Mouse (Mus musculus): Measurements from ENCODE around the gene Cables2. TPM values are rescaled to one million over a fixed set of nuclear protein-coding genes. Genes with fewer than 3 reads are reported as not detected.
"Not testable (repeated sequence)": the region's sequence is repeated elsewhere in the genome, so short reads cannot be mapped to it uniquely, and the experiment has no call there.

Gene Cables2
- polyA plus RNA-seq, 1 experiment from 2014 or later = 4.3 TPM

DNA sequence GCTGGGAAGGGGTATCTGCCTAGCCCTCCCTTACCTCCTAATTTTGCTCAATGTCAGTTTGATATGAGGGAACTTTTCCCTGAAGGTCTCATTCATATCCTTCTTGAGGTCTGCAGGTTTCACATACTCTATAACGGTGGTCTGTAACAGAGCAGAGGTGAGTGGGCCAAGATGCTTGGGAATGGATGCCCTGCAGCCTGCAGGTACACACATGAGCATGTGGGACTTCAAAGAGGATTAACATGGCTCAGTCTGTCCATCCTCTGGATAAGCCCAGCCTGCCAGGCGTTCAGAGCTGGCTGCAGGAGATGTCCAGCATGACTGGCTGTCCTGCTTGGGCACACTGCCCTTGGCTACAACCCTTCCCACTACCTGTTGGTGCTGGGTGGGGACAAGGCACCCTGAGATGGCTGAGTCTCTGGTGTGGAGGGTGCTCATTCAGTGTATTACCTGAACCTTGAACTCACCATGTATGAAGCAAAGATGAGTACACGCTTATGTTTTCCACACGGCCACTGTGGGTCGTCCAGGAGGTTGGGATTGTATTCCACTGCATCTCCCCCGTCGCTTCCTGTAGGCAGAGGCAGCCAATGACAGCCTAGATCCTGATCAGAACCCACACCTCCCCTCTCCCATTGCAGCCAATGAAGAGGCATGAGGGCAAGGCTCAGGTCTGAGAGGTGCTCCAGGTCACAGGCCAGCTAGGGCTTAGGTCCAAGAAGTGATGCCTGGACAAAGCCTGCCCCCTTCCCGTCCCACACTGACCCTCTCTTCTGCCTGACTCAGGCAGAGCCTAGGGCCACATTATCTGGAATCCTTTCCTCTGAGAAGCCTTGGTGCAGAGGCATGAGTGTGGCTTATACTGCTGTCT lies 12.5 kb downstream of the Cables2 start:
- ATAC-seq (ENCODE audit: insufficient read depth, low FRiP score) = no peak
- WGBS = 51% methylated on average over 8 of the region's 8 CpGs
- Histone ChIP-seq H3K4me1 (ENCODE audit: control insufficient read depth, insufficient read depth, low read length) (peaks cover 17% of the 10 kb centered on the region), H3K9ac (ENCODE audit: low read length) (no peak overlapping the region), H3K36me3 (ENCODE audit: control insufficient read depth, insufficient read depth, low read length) (peaks cover 10% of the 10 kb centered on the region; the same call in 1 of the 2 replicates), H3K9me3 (replicated peaks; ENCODE audit: control insufficient read depth, low read length) (no peaks in the 10 kb centered on the region), H3K27ac (ENCODE audit: low read length) (no peak overlapping the region), H3K4me3 (replicated peaks; ENCODE audit: low read length) (no peak overlapping the region), H3K4me2 (ENCODE audit: low read depth, low read length) (no peak overlapping the region), H3K27me3 (ENCODE audit: control insufficient read depth, insufficient read depth, low read length) (no peaks in the 10 kb centered on the region)

DNA sequence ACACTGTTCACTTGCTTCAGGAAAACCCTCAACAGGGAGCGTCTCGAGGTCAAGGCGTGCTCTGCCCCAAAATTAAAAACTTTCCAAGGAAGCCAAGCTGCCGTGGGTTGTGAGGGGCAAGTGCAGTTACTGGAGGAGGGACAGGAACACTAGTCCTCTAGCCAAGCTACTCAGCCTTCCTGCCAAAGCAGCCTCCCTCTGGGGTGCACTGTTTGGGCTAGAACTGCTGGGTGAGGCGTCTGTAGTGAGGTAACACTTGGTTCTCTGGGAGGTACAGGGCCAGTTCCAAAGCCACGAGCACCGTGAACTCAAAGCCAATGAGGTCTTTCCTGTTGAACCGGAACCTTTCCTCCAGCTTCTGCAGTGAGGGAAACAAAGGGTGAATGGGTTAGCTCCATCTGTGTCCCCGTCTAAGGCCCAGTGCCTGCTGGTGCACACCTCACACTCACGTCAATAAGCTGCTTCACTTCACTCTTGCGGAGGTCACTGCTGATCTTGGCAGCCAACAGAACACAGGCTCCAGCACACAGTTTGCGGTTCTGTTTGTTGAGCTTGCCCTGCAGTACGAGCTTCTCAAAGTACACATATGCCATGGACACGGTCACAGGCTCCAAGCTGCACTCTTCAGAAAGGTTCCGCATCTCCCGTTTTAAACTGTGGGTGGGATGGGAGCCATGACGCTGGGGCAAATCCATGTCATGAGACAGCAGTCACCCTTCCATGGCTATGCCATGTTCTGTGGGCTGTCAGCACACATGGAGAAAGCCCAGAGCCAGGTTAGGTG lies 13.3 kb downstream of the Cables2 start:
- H3K4me1 ChIP-seq (ENCODE audit: control insufficient read depth, insufficient read depth, low read length) = peaks cover 18% of the 10 kb centered on the region
- not testable (repeated sequence) for H3K4me3 ChIP-seq (replicated peaks; ENCODE audit: low read length); H3K9ac ChIP-seq (ENCODE audit: low read length); H3K4me2 ChIP-seq (ENCODE audit: low read depth, low read length); ATAC-seq (ENCODE audit: insufficient read depth, low FRiP score); H3K27ac ChIP-seq (ENCODE audit: low read length); H3K36me3 ChIP-seq (ENCODE audit: control insufficient read depth, insufficient read depth, low read length); H3K27me3 ChIP-seq (ENCODE audit: control insufficient read depth, insufficient read depth, low read length); H3K9me3 ChIP-seq (replicated peaks; ENCODE audit: control insufficient read depth, low read length)
- WGBS = 62% methylated on average over 17 of the region's 17 CpGs

DNA sequence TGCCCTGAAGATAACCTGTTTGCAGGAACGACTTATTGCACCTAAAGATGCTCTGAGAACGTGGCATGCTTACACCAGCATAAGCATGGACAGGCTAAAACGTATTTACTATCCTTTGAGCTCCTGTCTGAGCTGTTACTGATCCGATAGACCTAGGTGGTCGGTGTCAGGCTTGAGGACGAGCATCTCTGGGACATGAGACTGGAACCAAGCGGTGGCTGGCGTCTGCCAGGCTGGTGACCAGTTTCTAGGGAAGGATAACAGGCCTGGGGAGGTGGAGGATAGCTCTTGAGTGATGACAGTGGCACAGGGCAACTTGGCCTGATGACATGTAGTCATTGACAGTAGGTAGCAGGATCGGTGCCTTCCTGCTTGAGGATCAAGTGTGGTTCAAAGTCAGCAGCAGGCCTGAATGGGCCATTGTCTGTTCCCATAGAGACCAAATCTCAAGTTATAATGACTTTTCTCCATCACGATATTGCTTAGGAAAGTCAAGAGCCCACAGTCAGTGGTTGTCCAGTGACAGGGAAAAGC lies 14.3 kb downstream of the Cables2 start:
- peaks cover 18% of the 10 kb centered on the region for H3K4me1 ChIP-seq (ENCODE audit: control insufficient read depth, insufficient read depth, low read length)
- H3K27me3 ChIP-seq (ENCODE audit: control insufficient read depth, insufficient read depth, low read length); H3K9me3 ChIP-seq (replicated peaks; ENCODE audit: control insufficient read depth, low read length); H3K4me2 ChIP-seq (ENCODE audit: low read depth, low read length); H3K27ac ChIP-seq (ENCODE audit: low read length); H3K36me3 ChIP-seq (ENCODE audit: control insufficient read depth, insufficient read depth, low read length); ATAC-seq (ENCODE audit: insufficient read depth, low FRiP score); H3K4me3 ChIP-seq (replicated peaks; ENCODE audit: low read length): not testable (repeated sequence)
- 0 out of 2 replicates have a peak overlapping the region, but pooled peaks have one; percentile 11 for H3K9ac ChIP-seq (ENCODE audit: low read length)
- 71% methylated on average over 10 of the region's 10 CpGs for WGBS

DNA sequence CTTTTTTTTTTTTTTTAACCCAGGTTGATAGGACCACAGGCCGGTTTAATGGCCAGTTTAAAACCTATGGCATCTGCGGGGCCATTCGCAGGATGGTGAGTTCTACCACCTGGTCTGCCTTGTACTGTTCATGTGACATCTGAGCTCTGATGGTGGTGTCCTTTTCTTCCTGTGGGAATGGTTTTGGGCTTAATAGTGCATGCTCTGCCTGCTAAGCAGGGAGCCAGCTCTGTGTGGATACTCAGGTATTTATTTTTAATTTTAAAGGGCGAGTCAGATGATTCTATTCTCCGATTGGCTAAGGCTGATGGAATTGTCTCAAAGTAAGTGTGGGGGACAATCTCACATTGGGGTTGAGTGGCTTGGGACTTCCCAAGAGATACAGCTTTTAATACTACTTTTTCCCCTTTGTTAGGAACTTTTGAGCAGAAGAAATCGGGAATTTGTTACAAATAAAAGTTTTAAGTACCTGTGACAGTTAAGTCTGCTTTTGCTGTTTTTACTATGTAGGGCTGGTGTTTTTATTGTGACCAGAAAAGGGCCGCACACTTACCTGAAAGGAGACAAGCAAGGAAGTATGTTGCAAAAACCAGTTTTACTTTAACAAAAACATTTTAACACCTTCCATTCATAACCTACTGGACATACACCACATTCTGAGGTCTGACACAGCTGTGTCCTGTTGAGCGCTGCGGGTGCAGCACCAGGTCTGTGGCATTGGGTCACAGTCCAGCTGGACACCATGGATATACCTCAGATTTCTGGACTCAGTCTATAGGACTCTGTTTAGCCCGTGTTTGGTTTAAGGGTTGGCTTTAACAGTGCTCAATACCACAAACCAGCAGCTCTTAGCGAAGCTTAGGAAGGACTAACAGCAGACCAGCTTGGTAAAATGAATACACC lies 15.1 kb downstream of the Cables2 start:
- WGBS = 46% methylated on average over 11 of the region's 11 CpGs
- Histone ChIP-seq H3K4me2 (ENCODE audit: low read depth, low read length) (peak overlapping the region; percentile 86), H3K4me1 (ENCODE audit: control insufficient read depth, insufficient read depth, low read length) (peaks cover 18% of the 10 kb centered on the region), H3K36me3 (ENCODE audit: control insufficient read depth, insufficient read depth, low read length) (peaks cover 10% of the 10 kb centered on the region; the same call in 1 of the 2 replicates), H3K9ac (ENCODE audit: low read length) (peak overlapping the region; percentile 91), H3K4me3 (replicated peaks; ENCODE audit: low read length) (peak overlapping the region; percentile 94), H3K27me3 (ENCODE audit: control insufficient read depth, insufficient read depth, low read length) (no peaks in the 10 kb centered on the region), H3K27ac (ENCODE audit: low read length) (peak overlapping the region; percentile 87), H3K9me3 (replicated peaks; ENCODE audit: control insufficient read depth, low read length) (no peaks in the 10 kb centered on the region)
- no peak for ATAC-seq (ENCODE audit: insufficient read depth, low FRiP score)

DNA sequence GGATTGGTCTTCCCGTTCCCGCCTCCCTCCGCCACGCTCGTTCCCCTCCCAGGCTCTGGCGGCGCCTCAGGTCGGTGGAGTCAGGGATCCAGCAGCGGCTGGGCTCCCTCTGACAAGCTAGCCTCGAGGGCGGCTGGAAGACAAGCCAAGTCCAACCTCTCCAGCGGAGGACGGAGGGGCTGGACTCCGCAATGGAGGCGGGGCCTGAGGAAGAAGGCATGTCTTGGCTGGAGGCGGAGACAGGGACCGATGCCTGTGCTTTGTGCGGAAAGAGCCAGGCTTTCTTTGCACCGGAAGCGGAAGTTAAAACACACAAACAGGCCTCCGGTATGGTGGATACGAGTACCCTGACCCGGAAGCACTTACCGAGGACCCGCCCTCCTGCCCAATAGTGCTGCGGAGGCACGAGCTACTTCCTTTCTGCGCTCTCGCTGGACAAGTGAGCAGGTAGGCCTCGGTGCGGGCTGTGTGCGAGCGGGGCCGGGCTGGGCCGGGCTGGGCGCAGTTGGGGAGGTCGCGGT lies 16.2 kb downstream of the Cables2 start, which contains the start of gene Rps21:
Gene Rps21, plus strand, starts transcription at position 377 of the 521 bp plus-strand sequence.
- Histone ChIP-seq H3K9ac (ENCODE audit: low read length) (peak within 1 kb of the TSS; percentile 91), H3K4me3 (replicated peaks; ENCODE audit: low read length) (peak within 1 kb of the TSS; percentile 94), H3K9me3 (replicated peaks; ENCODE audit: control insufficient read depth, low read length) (no peaks in the 10 kb centered on the region), H3K4me1 (ENCODE audit: control insufficient read depth, insufficient read depth, low read length) (peaks cover 18% of the 10 kb centered on the region), H3K27me3 (ENCODE audit: control insufficient read depth, insufficient read depth, low read length) (no peaks in the 10 kb centered on the region), H3K4me2 (ENCODE audit: low read depth, low read length) (peak within 1 kb of the TSS; percentile 86), H3K36me3 (ENCODE audit: control insufficient read depth, insufficient read depth, low read length) (peaks cover 5% of the 10 kb centered on the region; the same call in 1 of the 2 replicates), H3K27ac (ENCODE audit: low read length) (peak within 1 kb of the TSS; percentile 87)
- ATAC-seq (ENCODE audit: insufficient read depth, low FRiP score) = peak; percentile 98
- under 1% methylated on average over 38 of the region's 38 CpGs for WGBS

DNA sequence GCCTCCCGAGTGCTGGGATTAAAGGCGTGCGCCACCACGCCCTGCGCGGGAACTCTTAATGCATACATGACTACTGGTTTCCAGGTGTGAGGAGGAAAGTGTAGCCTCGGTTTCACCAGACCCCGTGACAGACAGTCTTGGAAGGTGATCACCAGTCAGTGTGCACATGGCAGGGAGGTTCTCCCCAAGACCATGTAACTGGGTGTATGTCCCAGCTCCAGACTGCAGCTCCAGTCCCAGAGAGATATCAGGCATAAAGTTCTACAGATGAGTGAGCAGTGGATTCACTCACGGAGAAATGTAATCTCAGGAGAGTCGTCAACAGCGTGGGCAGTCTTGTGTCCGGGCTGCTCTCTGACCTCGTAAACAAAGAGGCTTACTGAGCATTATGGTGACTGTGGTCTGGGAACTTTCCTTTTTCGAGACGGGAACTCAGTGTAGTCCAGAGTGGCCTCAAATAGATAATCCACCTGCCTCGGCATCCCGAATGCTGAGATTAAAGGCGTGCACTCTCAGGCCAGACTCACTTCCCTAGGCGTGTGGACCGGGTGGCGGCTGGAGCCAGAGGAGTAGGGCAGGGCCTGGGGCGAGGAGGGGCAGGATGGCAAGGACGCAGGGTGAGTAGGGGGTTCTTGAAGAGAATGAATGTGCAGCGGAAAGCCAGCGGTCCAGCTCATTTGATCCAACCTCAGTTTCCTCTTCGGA lies 16.8 kb downstream of the Cables2 start:
- H3K27ac ChIP-seq (ENCODE audit: low read length) = peak overlapping the region; percentile 87
- peak overlapping the region; percentile 94 for H3K4me3 ChIP-seq (replicated peaks; ENCODE audit: low read length)
- WGBS = 21% methylated on average over 26 of the region's 26 CpGs
- no peaks in the 10 kb centered on the region for H3K27me3 ChIP-seq (ENCODE audit: control insufficient read depth, insufficient read depth, low read length)
- no peaks in the 10 kb centered on the region for H3K9me3 ChIP-seq (replicated peaks; ENCODE audit: control insufficient read depth, low read length)
- peak; percentile 58 for ATAC-seq (ENCODE audit: insufficient read depth, low FRiP score)
- H3K9ac ChIP-seq (ENCODE audit: low read length) = peak overlapping the region; percentile 79
- peak overlapping the region; percentile 76 for H3K4me2 ChIP-seq (ENCODE audit: low read depth, low read length)
- H3K36me3 ChIP-seq (ENCODE audit: control insufficient read depth, insufficient read depth, low read length) = peaks cover 3% of the 10 kb centered on the region; the same call in 1 of the 2 replicates
- H3K4me1 ChIP-seq (ENCODE audit: control insufficient read depth, insufficient read depth, low read length) = peaks cover 18% of the 10 kb centered on the region

DNA sequence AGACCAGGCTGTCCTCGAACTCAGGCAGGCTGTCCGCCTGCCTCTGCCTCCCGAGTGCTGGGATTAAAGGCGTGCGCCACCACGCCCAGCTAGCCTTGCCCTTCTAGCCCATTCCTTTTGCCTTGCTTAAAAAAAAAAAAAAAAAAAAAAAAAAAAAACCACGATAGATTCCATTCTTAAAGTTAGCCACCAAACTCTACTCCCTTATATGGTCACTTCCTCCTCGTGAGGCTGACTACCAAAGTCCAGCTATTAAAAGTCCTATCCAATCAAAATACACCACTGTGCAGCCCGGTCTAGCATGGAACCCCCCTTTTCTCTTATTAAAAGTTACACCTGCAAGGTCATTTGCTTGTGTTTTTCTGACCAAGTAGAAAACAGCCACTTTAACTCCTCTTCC lies 17.6 kb downstream of the Cables2 start:
- 0 out of 2 replicates have a peak overlapping the region, but pooled peaks have one; percentile 87 for H3K27ac ChIP-seq (ENCODE audit: low read length)
- 83% methylated on average over 9 of the region's 9 CpGs for WGBS
- H3K4me3 ChIP-seq (replicated peaks; ENCODE audit: low read length) = peak overlapping the region; percentile 94; the same call in 1 of the 2 replicates
- no peaks in the 10 kb centered on the region for H3K9me3 ChIP-seq (replicated peaks; ENCODE audit: control insufficient read depth, low read length)
- H3K36me3 ChIP-seq (ENCODE audit: control insufficient read depth, insufficient read depth, low read length) = peaks cover 3% of the 10 kb centered on the region; the same call in 1 of the 2 replicates
- peaks cover 18% of the 10 kb centered on the region for H3K4me1 ChIP-seq (ENCODE audit: control insufficient read depth, insufficient read depth, low read length)
- no peak overlapping the region for H3K9ac ChIP-seq (ENCODE audit: low read length)
- H3K4me2 ChIP-seq (ENCODE audit: low read depth, low read length) = no peak overlapping the region
- no peak for ATAC-seq (ENCODE audit: insufficient read depth, low FRiP score)
- H3K27me3 ChIP-seq (ENCODE audit: control insufficient read depth, insufficient read depth, low read length) = no peaks in the 10 kb centered on the region
